Mouse (Mus musculus): ENCODE measurements around the gene B3galnt1. TPM values are rescaled to one million over a fixed set of nuclear protein-coding genes. Genes with fewer than 3 reads are reported as not detected.

The B3galnt1 gene
- polyA plus RNA-seq, 1 experiment from 2014 or later = 103 TPM

GRCm38 (mm10) chr3:69555511-69555910 is 43.2 kb downstream of the B3galnt1 start:
- no peak overlapping the region for H3K4me3 ChIP-seq (replicated peaks; ENCODE audit: low read length)
- H3K4me1 ChIP-seq (replicated peaks; ENCODE audit: control insufficient read depth, insufficient read depth, low read length) = peaks cover 3% of the 10 kb centered on the region; the same call in 1 of the 2 replicates
- no peak overlapping the region for H3K4me2 ChIP-seq (ENCODE audit: low read length)
- no peaks in the 10 kb centered on the region for H3K27me3 ChIP-seq (replicated peaks; ENCODE audit: control insufficient read depth, insufficient read depth, low read length)
- no peak for ATAC-seq
- no peak overlapping the region for H3K9ac ChIP-seq (replicated peaks; ENCODE audit: low read depth, low read length)
- H3K9me3 ChIP-seq (ENCODE audit: control insufficient read depth, low read length) = no peaks in the 10 kb centered on the region
- WGBS = 86% methylated on average over 6 of the region's 6 CpGs
- H3K36me3 ChIP-seq (ENCODE audit: control insufficient read depth, insufficient read depth) = no peaks in the 10 kb centered on the region
- no peak overlapping the region for H3K27ac ChIP-seq (ENCODE audit: low read length)

GRCm38 (mm10) chr3:69549602-69550001 is 49.2 kb downstream of the B3galnt1 start:
- ATAC-seq = no peak
- Histone ChIP-seq H3K36me3 (ENCODE audit: control insufficient read depth, insufficient read depth) (no peaks in the 10 kb centered on the region), H3K9me3 (ENCODE audit: control insufficient read depth, low read length) (no peaks in the 10 kb centered on the region), H3K9ac (replicated peaks; ENCODE audit: low read depth, low read length) (no peak overlapping the region), H3K4me2 (ENCODE audit: low read length) (no peak overlapping the region), H3K27me3 (replicated peaks; ENCODE audit: control insufficient read depth, insufficient read depth, low read length) (no peaks in the 10 kb centered on the region), H3K4me3 (replicated peaks; ENCODE audit: low read length) (no peak overlapping the region), H3K4me1 (replicated peaks; ENCODE audit: control insufficient read depth, insufficient read depth, low read length) (no peaks in the 10 kb centered on the region; the same call in 1 of the 2 replicates), H3K27ac (ENCODE audit: low read length) (no peak overlapping the region)
- 71% methylated on average over 4 of the region's 4 CpGs for WGBS

- H3K9ac ChIP-seq (replicated peaks; ENCODE audit: low read depth, low read length) = no peak overlapping the region
- no peak overlapping the region for H3K4me2 ChIP-seq (ENCODE audit: low read length)
- no peaks in the 10 kb centered on the region for H3K36me3 ChIP-seq (ENCODE audit: control insufficient read depth, insufficient read depth)
- H3K4me1 ChIP-seq (replicated peaks; ENCODE audit: control insufficient read depth, insufficient read depth, low read length) = no peaks in the 10 kb centered on the region; the same call in 1 of the 2 replicates
- no peak overlapping the region for H3K4me3 ChIP-seq (replicated peaks; ENCODE audit: low read length)
- H3K27me3 ChIP-seq (replicated peaks; ENCODE audit: control insufficient read depth, insufficient read depth, low read length) = no peaks in the 10 kb centered on the region
- 87% methylated on average over 22 of the region's 22 CpGs for WGBS
- no peak for ATAC-seq
- no peak overlapping the region for H3K27ac ChIP-seq (ENCODE audit: low read length)
- no peaks in the 10 kb centered on the region for H3K9me3 ChIP-seq (ENCODE audit: control insufficient read depth, low read length)
These were observed 49.9 kb downstream of the B3galnt1 start for GRCm38 (mm10) chr3:69548704-69549455.

GRCm38 (mm10) chr3:69545017-69545416 is 53.7 kb downstream of the B3galnt1 start:
- Histone ChIP-seq H3K9me3 (ENCODE audit: control insufficient read depth, low read length) (no peaks in the 10 kb centered on the region), H3K4me1 (replicated peaks; ENCODE audit: control insufficient read depth, insufficient read depth, low read length) (peaks cover 4% of the 10 kb centered on the region; the same call in 1 of the 2 replicates), H3K4me3 (replicated peaks; ENCODE audit: low read length) (no peak overlapping the region), H3K4me2 (ENCODE audit: low read length) (no peak overlapping the region), H3K27me3 (replicated peaks; ENCODE audit: control insufficient read depth, insufficient read depth, low read length) (no peaks in the 10 kb centered on the region), H3K36me3 (ENCODE audit: control insufficient read depth, insufficient read depth) (no peaks in the 10 kb centered on the region), H3K9ac (replicated peaks; ENCODE audit: low read depth, low read length) (no peak overlapping the region), H3K27ac (ENCODE audit: low read length) (no peak overlapping the region)
- WGBS = 54% methylated on average over 5 of the region's 5 CpGs
- ATAC-seq = peak; percentile 29; the same call in 1 of the 2 replicates

- 100% methylated on average over 1 of the region's 1 CpGs for WGBS
- no peak overlapping the region for H3K27ac ChIP-seq (ENCODE audit: low read length)
- H3K4me3 ChIP-seq (replicated peaks; ENCODE audit: low read length) = no peak overlapping the region
- peaks cover 11% of the 10 kb centered on the region for H3K4me1 ChIP-seq (replicated peaks; ENCODE audit: control insufficient read depth, insufficient read depth, low read length)
- no peak for ATAC-seq
- H3K9me3 ChIP-seq (ENCODE audit: control insufficient read depth, low read length) = no peaks in the 10 kb centered on the region
- no peaks in the 10 kb centered on the region for H3K27me3 ChIP-seq (replicated peaks; ENCODE audit: control insufficient read depth, insufficient read depth, low read length)
- H3K36me3 ChIP-seq (ENCODE audit: control insufficient read depth, insufficient read depth) = no peaks in the 10 kb centered on the region
- no peak overlapping the region for H3K4me2 ChIP-seq (ENCODE audit: low read length)
- no peak overlapping the region for H3K9ac ChIP-seq (replicated peaks; ENCODE audit: low read depth, low read length)
These were observed 55.0 kb downstream of the B3galnt1 start for GRCm38 (mm10) chr3:69543730-69544129.

GRCm38 (mm10) chr3:69542962-69543361 is 55.8 kb downstream of the B3galnt1 start:
- peak; percentile 41 for ATAC-seq
- Histone ChIP-seq H3K9ac (replicated peaks; ENCODE audit: low read depth, low read length) (no peak overlapping the region), H3K4me3 (replicated peaks; ENCODE audit: low read length) (no peak overlapping the region), H3K36me3 (ENCODE audit: control insufficient read depth, insufficient read depth) (no peaks in the 10 kb centered on the region), H3K4me1 (replicated peaks; ENCODE audit: control insufficient read depth, insufficient read depth, low read length) (peaks cover 11% of the 10 kb centered on the region), H3K9me3 (ENCODE audit: control insufficient read depth, low read length) (no peaks in the 10 kb centered on the region), H3K27me3 (replicated peaks; ENCODE audit: control insufficient read depth, insufficient read depth, low read length) (no peaks in the 10 kb centered on the region), H3K27ac (ENCODE audit: low read length) (no peak overlapping the region), H3K4me2 (ENCODE audit: low read length) (no peak overlapping the region)
- 44% methylated on average over 8 of the region's 8 CpGs for WGBS

- ATAC-seq = peak; percentile 69
- Histone ChIP-seq H3K4me1 (replicated peaks; ENCODE audit: control insufficient read depth, insufficient read depth, low read length) (peaks cover 29% of the 10 kb centered on the region), H3K27ac (ENCODE audit: low read length) (peak overlapping the region; percentile 54; the same call in 1 of the 2 replicates), H3K9me3 (ENCODE audit: control insufficient read depth, low read length) (no peaks in the 10 kb centered on the region), H3K36me3 (ENCODE audit: control insufficient read depth, insufficient read depth) (no peaks in the 10 kb centered on the region), H3K4me2 (ENCODE audit: low read length) (peak overlapping the region; percentile 19), H3K27me3 (replicated peaks; ENCODE audit: control insufficient read depth, insufficient read depth, low read length) (no peaks in the 10 kb centered on the region), H3K4me3 (replicated peaks; ENCODE audit: low read length) (no peak overlapping the region), H3K9ac (replicated peaks; ENCODE audit: low read depth, low read length) (peak overlapping the region; percentile 22; the same call in 1 of the 2 replicates)
- WGBS = 34% methylated on average over 25 of the region's 25 CpGs
These were observed 62.7 kb downstream of the B3galnt1 start for GRCm38 (mm10) chr3:69535941-69536647.

GRCm38 (mm10) chr3:69535486-69535885 is 63.3 kb downstream of the B3galnt1 start:
- no peak overlapping the region for H3K9ac ChIP-seq (replicated peaks; ENCODE audit: low read depth, low read length)
- 46% methylated on average over 10 of the region's 10 CpGs for WGBS
- H3K4me2 ChIP-seq (ENCODE audit: low read length) = no peak overlapping the region
- H3K9me3 ChIP-seq (ENCODE audit: control insufficient read depth, low read length) = no peaks in the 10 kb centered on the region
- H3K4me1 ChIP-seq (replicated peaks; ENCODE audit: control insufficient read depth, insufficient read depth, low read length) = peaks cover 29% of the 10 kb centered on the region
- no peak overlapping the region for H3K27ac ChIP-seq (ENCODE audit: low read length)
- no peaks in the 10 kb centered on the region for H3K27me3 ChIP-seq (replicated peaks; ENCODE audit: control insufficient read depth, insufficient read depth, low read length)
- ATAC-seq = peak; percentile 61
- no peak overlapping the region for H3K4me3 ChIP-seq (replicated peaks; ENCODE audit: low read length)
- no peaks in the 10 kb centered on the region for H3K36me3 ChIP-seq (ENCODE audit: control insufficient read depth, insufficient read depth)

- Histone ChIP-seq H3K27ac (ENCODE audit: low read length) (no peak overlapping the region), H3K9me3 (ENCODE audit: control insufficient read depth, low read length) (no peaks in the 10 kb centered on the region), H3K4me1 (replicated peaks; ENCODE audit: control insufficient read depth, insufficient read depth, low read length) (peaks cover 22% of the 10 kb centered on the region), H3K4me3 (replicated peaks; ENCODE audit: low read length) (no peak overlapping the region), H3K4me2 (ENCODE audit: low read length) (no peak overlapping the region), H3K36me3 (ENCODE audit: control insufficient read depth, insufficient read depth) (no peaks in the 10 kb centered on the region), H3K9ac (replicated peaks; ENCODE audit: low read depth, low read length) (no peak overlapping the region), H3K27me3 (replicated peaks; ENCODE audit: control insufficient read depth, insufficient read depth, low read length) (no peaks in the 10 kb centered on the region)
- ATAC-seq = no peak
- 66% methylated on average over 4 of the region's 4 CpGs for WGBS
These were observed 66.1 kb downstream of the B3galnt1 start for GRCm38 (mm10) chr3:69532687-69533086.
